Mouse (Mus musculus): ENCODE measurements at regions not wholly inside any gene's neighbourhood (a gene's known extent, or its start where the extent isn't known, plus 50 kb on each side); places are given as distances from the start of the nearest gene placed in this dataset.
A peak's percentile ranks its signal among the peaks of the same experiment; 100 is the strongest.

- no peak for TF ChIP-seq POLR2A (IDR thresholded peaks at IDR 0.05; ENCODE audit: low read depth, low read length)
- no peak for TF ChIP-seq CTCF (conservative IDR thresholded peaks at IDR 0.05; ENCODE audit: insufficient read depth, insufficient read length, low read depth, low read length)
- H3K27me3 ChIP-seq (replicated peaks; ENCODE audit: control insufficient read depth, insufficient read depth, low read length), result no peaks in the 10 kb centered on the region
- DNase-seq, result peak; percentile 8
- no peak overlapping the region for H3K4me3 ChIP-seq (ENCODE audit: insufficient read depth, low read depth, low read length)
- H3K4me1 ChIP-seq (ENCODE audit: control insufficient read depth, insufficient read depth, low read length), result no peaks in the 10 kb centered on the region
- H3K36me3 ChIP-seq (ENCODE audit: control insufficient read depth, insufficient read depth, low read length), result no peaks in the 10 kb centered on the region
- 76% methylated on average over 4 of the region's 4 CpGs for WGBS
- no peak overlapping the region for H3K27ac ChIP-seq (ENCODE audit: insufficient read depth, low read depth, low read length)
Measured at GRCm38 (mm10) chr2:61020791-61021190, 57.8 kb upstream of the Rbms1 start.

GRCm38 (mm10) chr2:61013006-61013405, 50.0 kb upstream of the Rbms1 start:
- Histone ChIP-seq H3K27me3 (replicated peaks; ENCODE audit: control insufficient read depth, insufficient read depth, low read length) (no peaks in the 10 kb centered on the region), H3K36me3 (ENCODE audit: control insufficient read depth, insufficient read depth, low read length) (no peaks in the 10 kb centered on the region), H3K4me1 (ENCODE audit: control insufficient read depth, insufficient read depth, low read length) (no peaks in the 10 kb centered on the region), H3K27ac (ENCODE audit: insufficient read depth, low read depth, low read length) (no peak overlapping the region), H3K4me3 (ENCODE audit: insufficient read depth, low read depth, low read length) (no peak overlapping the region)
- TF ChIP-seq CTCF (conservative IDR thresholded peaks at IDR 0.05; ENCODE audit: insufficient read depth, insufficient read length, low read depth, low read length), result no peak
- no peak for TF ChIP-seq POLR2A (IDR thresholded peaks at IDR 0.05; ENCODE audit: low read depth, low read length)
- peak; percentile 16 for DNase-seq
- 43% methylated on average over 6 of the region's 6 CpGs for WGBS

Measured in kidney, adult 2 months (tissue).